Mouse (Mus musculus) limb, embryonic 12.5 days (tissue): ENCODE data around the gene Rap1a. TPM values are rescaled to one million over a fixed set of nuclear protein-coding genes. Genes with fewer than 3 reads are reported as not detected.

Source experiments
- ATAC-seq: fragments of 200-750 bp; cut with Nextera tagmentation; 2 replicates; pipeline ENCODE4 v1.8.0; 2017; ENCODE audit warnings: low read depth, moderate TSS enrichment; ENCODE audit not compliant: insufficient number of reproducible peaks, insufficient read depth, low FRiP score, low TSS enrichment
- H3K27ac ChIP-seq: fragments of 300-500 bp; sonication (generic); 2 replicates; pipeline ENCODE4 v1.5.1; 2016; ENCODE audit warnings: mild to moderate bottlenecking, moderate library complexity
- H3K27me3 ChIP-seq: fragments of 300-500 bp; sonication (generic); 2 replicates; pipeline ENCODE4 v1.6.1; 2016; ENCODE audit warnings: mild to moderate bottlenecking, moderate library complexity
- H3K36me3 ChIP-seq: fragments of 300-500 bp; sonication (generic); 2 replicates; pipeline ENCODE4 v1.6.1; 2016; ENCODE audit warnings: mild to moderate bottlenecking, moderate library complexity
- H3K4me1 ChIP-seq: fragments of 300-500 bp; sonication (generic); replicated peaks from 2 replicates; pipeline ENCODE4 v1.6.1; 2016
- H3K4me2 ChIP-seq: fragments of 300-500 bp; sonication (generic); 2 replicates; pipeline ENCODE4 v1.6.1; 2016; ENCODE audit warnings: mild to moderate bottlenecking, moderate library complexity
- H3K4me3 ChIP-seq: fragments of 300-500 bp; sonication (generic); replicated peaks from 2 replicates; pipeline ENCODE4 v1.5.1; 2016; ENCODE audit warnings: mild to moderate bottlenecking
- H3K9ac ChIP-seq: fragments of 300-500 bp; sonication (generic); replicated peaks from 2 replicates; pipeline ENCODE4 v1.6.1; 2016; ENCODE audit warnings: mild to moderate bottlenecking, moderate library complexity
- H3K9me3 ChIP-seq: fragments of 300-500 bp; sonication (generic); 2 replicates; pipeline ENCODE4 v1.6.1; 2016; ENCODE audit warnings: mild to moderate bottlenecking, moderate library complexity
- WGBS: fragments of 180-500 bp; shearing (Covaris S2); methylation state at CpG from one replicate; pipeline ENCODE4 v1.1.7; 2016; 5-methylcytosine and 5-hydroxymethylcytosine counted together
- polyA plus RNA-seq: library from polyadenylated mRNA; unstranded; fragments of >200 nt; fragmentation: Nextera tagmentation; extraction: Ambion mirVana; gene quantifications from 2 replicates; pipeline ENCODE4 v1.2.1, GENCODE M21; 2016

Gene Rap1a
- polyA plus RNA-seq, 1 experiment from 2014 or later, result 76.8 TPM

GRCm38 (mm10) chr3:105680346-105680745 lies 120.8 kb downstream of the Rap1a start:
- 91% methylated on average over 7 of the region's 7 CpGs for WGBS
- Histone ChIP-seq H3K4me1 (no peaks in the 10 kb centered on the region), H3K36me3 (peaks cover 68% of the 10 kb centered on the region), H3K4me2 (no peak overlapping the region), H3K9ac (no peak overlapping the region), H3K27me3 (no peaks in the 10 kb centered on the region), H3K4me3 (no peak overlapping the region), H3K9me3 (no peaks in the 10 kb centered on the region), H3K27ac (no peak overlapping the region)
- no peak for ATAC-seq

Other genes starting within 250 kb of the Rap1a start
- gene Ddx20, start 113.8 kb downstream of the Rap1a start, polyA plus RNA-seq, result 47.4 and 47.5 TPM in 2 replicates
- 1.6 and 1.8 TPM in 2 replicates for gene Inka2, start 96.7 kb downstream of the Rap1a start, polyA plus RNA-seq
- 0.36 TPM in 1 of 2 replicates, not detected in the other for gene Adora3, start 69.5 kb upstream of the Rap1a start, polyA plus RNA-seq
- 0.43 TPM in 1 of 2 replicates, not detected in the other for gene Tmigd3, start 69.6 kb upstream of the Rap1a start, polyA plus RNA-seq
- gene I830077J02Rik, start 131.3 kb upstream of the Rap1a start, polyA plus RNA-seq, result 0.51 and 0.64 TPM in 2 replicates
- 111 and 117 TPM in 2 replicates for gene Wdr77, start 158.0 kb upstream of the Rap1a start, polyA plus RNA-seq
- gene Atp5f1, start 158.8 kb upstream of the Rap1a start, polyA plus RNA-seq, result 461 and 468 TPM in 2 replicates
- 1.7 and 1.8 TPM in 2 replicates for gene Ovgp1, start 172.4 kb upstream of the Rap1a start, polyA plus RNA-seq
- not detected in 2 replicates for gene Pifo, start 213.3 kb upstream of the Rap1a start, polyA plus RNA-seq
- gene Chil5, start 231.5 kb upstream of the Rap1a start, polyA plus RNA-seq, result not detected in 2 replicates